Mouse (Mus musculus) liver, embryonic 14.5 days (tissue): Measurements from ENCODE around the gene Tmcc1.

ENCODE experiments used
- CTCF ChIP-seq: IDR thresholded peaks from 2 replicates; pipeline ENCODE4 v1.5.1; 2016; ENCODE audit warnings: antibody characterized with exemption, low read depth, control low read depth
- EP300 ChIP-seq: IDR thresholded peaks from 2 replicates; pipeline ENCODE4 v1.6.1; 2016; ENCODE audit warnings: antibody characterized with exemption, low read depth

GRCm38 (mm10) chr6:115969952-115970351 lies 223.3 kb downstream of the Tmcc1 start:
- TF ChIP-seq CTCF (no peak), EP300 (no peak)
